Mouse (Mus musculus) G1E (cell line): ENCODE data around the gene Rpl9.

ENCODE experiments used
- CTCF ChIP-seq: IDR thresholded peaks from 2 replicates; pipeline ENCODE4 v1.5.1; 2012; ENCODE audit warnings: low read depth, low read length, inconsistent platforms, mixed read lengths
- GATA1 ChIP-seq: IDR thresholded peaks from 2 replicates; pipeline ENCODE4 v1.6.1; 2012; ENCODE audit warnings: borderline replicate concordance, low read length, inconsistent platforms, mixed read lengths
- GATA2 ChIP-seq: IDR thresholded peaks from 2 replicates; pipeline ENCODE4 v1.6.1; 2012; ENCODE audit warnings: low read depth, low read length, inconsistent platforms, borderline replicate concordance

GRCm38 (mm10) chr5:65407989-65408388 is 16.7 kb upstream of the Rpl9 start:
- TF ChIP-seq CTCF (no peak), GATA1 (no peak), GATA2 (no peak)
